Mouse (Mus musculus) retina, postnatal 7 days (tissue): ENCODE measurements around the gene Slc4a1.
A peak's percentile ranks its signal among the peaks of the same experiment; 100 is the strongest.
"Not testable (repeated sequence)": the region's sequence is repeated elsewhere in the genome, so short reads cannot be mapped to it uniquely, and the experiment has no call there.

Source experiments
- DNase-seq: peaks from one replicate; pipeline ENCODE4 v3.0.0-alpha.2; 2012; ENCODE audit warnings: low read depth, low spot score

Slc4a1 gene

DNA sequence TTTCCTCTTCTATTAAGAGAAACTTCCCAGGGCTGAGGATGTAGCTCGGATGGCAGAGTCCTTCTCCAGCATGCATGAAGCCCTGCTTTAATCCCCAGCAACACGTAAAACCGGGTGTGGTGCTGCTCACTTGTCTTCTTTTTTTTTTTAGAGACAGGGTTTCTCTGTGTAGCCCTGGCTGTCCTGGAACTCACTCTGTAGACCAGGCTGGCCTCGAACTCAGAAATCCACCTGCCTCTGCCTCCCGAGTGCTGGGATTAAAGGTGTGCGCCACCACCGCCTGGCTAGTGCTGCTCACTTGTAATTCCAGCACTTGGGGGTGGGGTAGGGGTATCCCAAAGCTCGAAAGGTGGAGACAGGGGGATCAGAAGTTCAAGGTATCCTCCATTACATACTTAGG is at the start of gene Slc4a1:
TSS of gene Slc4a1 (minus strand) at position 101 of the 400 bp plus-strand sequence.
- DNase-seq, result not testable (repeated sequence)

DNA sequence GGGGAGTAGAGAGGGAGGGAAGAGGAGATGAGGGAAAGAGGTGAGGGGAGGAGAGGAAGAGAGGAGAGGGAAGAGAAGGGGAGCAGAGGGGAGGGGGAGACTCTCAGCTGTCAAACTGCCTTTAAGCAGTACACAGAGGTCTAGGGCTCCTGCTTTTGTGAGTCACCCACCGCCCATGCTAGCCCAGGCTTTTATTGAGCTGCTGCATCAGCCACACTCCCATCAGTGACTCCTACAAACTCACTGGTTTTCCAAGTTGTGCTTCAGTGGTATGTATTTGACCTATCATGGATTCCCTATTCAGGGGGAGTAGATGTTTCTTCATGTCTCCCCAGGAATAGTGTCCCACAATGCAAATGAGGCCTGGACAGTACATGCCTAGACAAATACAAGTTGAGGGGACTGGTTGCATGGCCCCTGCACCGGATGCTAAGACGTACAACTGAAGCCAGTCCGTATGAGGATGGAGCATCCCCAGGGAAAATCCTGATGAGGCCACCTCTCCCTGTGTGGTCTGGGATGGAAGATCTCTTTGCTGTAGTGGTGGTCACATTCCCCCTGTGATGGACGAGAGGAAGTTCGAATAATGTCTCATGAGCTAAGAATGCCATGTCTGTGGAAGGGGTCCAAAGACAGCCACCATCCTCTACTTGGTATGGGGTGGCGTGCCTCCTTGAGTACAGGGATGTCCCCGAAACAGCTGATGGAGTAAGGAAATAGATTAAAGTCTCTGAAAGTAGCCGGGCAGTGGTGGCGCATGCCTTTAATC is 49.2 kb upstream of the Slc4a1 start:
- DNase-seq, result no peak

DNA sequence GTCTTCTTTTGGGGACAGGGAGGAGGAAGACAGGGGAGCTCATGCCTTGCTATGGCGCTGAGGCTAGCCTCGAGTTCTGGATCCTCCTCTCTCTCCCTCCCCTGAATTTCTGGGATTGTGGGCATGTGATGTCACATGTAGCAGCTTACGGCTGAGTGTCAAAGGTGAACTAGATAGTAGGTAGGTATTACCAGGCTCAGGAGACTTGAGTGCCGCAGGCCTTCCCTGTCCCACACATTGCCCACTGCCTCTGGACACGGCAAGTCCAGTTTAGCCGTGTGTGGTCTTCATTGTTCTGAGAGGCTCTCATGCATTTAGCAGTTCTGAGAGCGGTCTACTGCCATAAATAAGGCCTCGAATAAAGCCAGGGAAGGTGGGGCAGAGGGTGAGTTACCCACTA is 47.1 kb upstream of the Slc4a1 start:
- DNase-seq, result no peak

DNA sequence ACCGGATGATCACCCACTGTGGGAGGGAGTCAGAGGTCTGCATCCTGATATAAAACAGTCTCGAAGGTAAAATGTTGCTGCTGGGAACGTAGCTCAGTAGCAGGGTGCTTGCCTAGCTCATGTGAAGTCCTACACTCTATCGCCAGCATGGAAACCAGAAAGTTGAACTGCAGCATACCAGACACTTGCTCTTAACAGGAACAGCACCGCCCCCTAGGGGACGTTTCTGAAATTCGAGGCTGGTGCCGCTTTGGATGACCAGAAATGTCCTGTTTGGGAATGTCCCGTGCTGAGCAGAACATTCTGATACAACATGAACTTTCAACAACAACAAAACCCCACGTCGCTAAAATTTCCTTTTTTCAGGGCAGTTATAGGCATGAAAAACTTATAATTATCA is 45.7 kb upstream of the Slc4a1 start:
- DNase-seq, result peak; percentile 83

DNA sequence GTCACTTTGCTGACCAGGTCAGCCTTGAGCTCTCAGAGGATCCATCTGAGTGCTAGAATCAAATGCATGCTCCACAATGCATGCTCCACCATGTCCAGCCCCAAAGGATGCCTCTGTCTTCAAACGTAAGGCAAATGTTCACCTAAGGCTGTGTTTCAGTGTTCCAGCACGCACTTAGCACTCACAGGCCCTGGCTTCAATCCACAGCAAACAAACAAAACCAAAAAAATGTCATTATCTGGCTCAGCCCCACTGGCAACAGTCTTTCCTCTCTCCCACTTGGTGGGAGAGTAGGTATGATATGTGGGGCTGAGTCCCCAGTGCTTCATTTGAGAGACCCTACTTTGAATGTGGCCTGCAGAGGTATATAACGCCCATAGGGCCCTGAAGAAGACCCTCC is 45.1 kb upstream of the Slc4a1 start:
- no peak for DNase-seq

DNA sequence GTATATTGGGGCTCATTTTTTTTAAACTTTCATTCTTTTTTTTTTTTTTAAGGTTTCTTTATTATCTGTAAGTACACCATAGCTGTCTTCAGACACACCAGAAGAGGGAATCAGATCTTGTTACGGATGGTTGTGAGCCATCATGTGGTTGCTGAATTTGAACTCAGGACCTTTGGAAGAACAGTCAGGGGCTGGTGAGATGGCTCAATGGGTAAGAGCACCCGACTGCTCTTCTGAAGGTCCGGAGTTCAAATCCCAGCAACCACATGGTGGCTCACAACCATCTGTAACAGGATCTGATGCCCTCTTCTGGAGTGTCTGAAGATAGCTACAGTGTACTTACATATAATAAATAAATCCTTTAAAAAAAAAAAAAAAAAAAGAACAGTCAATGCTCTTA is 44.3 kb upstream of the Slc4a1 start:
- not testable (repeated sequence) for DNase-seq

DNA sequence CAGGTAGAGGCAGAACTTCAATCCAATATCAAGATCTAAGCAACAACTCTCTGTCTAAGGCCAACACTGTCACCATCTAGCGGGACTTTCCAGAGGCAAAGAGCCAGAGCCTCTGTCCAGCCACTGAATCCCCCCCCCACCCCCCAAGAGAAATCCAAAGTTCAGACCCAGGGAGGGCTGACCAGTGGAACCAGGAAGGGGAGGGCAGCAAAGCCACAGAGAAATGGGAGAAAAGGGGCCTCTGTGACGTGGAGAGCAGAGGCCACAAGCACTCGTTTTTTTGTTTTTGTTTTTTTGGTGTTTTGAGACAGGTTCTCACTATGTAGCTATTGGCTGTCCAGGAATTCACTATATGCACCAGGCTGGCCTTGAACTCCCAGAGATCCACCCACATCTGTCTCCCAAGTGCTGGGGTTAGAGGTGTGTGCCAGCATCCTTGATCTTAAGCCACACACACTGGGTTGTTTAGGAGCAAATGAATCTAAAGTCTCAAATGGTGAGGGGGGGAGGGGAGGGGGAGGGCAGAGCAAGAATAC is 43.9 kb upstream of the Slc4a1 start:
- no peak for DNase-seq

DNA sequence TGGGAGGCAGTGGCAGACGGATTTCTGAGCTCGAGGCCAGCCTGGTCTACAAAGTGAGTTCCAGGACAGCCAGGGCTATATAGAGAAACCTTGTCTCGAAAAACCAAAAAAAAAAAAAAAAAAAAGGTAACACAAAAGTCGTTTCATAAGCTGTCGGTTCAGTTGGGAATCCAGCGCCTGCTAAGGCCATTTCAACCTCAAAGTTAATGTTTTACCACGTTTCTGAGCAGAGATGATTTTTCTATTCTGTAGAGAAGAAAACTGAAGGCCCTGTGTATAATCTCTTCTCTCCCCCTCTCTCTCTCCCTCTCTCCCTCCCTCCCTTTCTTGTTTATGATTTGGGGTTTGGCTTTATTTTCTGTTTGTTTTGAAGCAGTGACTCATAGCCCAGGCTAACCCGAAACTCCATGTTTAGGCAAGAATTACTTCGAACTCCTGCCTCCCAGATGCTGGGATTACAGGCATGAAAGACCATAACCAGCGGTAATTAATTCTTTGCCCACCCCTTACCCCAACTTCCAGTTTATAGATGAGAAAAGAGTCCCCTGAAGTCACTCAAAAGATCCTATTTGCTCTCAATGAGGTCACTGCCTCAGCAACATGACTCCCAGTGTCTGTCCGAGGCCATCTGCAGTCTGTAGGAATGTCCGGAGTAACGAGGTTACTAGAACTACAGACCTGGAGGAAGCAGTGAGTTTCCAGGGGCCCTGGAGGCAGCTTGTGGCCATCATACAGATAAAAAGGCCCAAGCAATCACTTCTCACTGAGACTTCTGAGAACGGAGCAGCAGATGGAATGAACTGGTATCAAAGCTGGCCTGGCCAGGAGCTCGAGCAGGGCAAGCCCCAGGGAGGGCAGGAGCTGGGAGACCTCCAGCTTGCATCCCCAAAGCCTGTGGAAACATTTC is 43.1 kb upstream of the Slc4a1 start:
- no peak for DNase-seq

DNA sequence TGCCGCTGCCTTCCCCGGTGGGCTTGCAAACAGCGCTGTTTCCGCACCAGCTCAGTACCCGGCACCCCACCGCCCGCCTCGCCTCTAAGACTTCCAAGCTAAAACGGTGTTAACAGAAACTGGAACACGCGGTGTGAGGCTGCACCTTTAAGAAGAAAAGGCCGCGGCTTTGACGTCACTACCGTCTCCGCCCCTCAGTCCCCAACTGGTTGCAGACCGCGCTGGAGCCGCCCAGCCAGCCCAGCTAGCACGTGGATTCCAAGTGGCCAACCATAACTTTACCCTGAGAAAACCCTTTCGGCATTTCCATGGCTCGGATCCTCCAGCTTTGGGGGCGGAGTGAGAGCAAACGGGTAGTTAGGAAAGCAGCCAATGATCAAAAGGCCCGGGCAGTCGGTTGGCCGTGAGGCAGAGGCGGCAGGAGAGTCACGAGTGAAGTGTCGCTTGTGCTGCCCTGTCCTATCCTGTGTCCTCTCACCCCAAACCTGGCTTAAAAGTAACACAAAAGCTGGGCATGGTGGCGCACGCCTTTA is 42.4 kb upstream of the Slc4a1 start:
- DNase-seq, result peak; percentile 98

DNA sequence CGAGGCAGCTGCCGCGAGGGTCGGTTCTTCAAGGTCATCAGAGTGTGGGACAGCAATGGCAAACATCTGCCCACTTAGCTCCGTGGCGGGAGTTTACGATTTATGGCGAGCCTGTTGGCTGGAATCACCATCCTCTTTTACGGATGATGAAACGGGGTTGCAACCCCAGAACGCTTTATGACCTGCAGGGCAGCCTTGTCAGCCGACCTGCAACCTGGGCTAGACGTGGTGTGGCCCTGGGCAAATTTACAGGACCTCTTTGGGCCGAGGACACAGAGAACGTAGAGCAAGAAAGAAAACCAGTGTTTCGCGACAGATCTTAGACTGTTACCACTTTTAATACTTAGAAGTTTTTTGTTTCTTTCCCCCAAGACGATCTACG is 41.8 kb upstream of the Slc4a1 start, which contains the start of gene Slc25a39:
TSS of gene Slc25a39 (minus strand) at position 113 of the 382 bp plus-strand sequence.
- DNase-seq, result no peak

DNA sequence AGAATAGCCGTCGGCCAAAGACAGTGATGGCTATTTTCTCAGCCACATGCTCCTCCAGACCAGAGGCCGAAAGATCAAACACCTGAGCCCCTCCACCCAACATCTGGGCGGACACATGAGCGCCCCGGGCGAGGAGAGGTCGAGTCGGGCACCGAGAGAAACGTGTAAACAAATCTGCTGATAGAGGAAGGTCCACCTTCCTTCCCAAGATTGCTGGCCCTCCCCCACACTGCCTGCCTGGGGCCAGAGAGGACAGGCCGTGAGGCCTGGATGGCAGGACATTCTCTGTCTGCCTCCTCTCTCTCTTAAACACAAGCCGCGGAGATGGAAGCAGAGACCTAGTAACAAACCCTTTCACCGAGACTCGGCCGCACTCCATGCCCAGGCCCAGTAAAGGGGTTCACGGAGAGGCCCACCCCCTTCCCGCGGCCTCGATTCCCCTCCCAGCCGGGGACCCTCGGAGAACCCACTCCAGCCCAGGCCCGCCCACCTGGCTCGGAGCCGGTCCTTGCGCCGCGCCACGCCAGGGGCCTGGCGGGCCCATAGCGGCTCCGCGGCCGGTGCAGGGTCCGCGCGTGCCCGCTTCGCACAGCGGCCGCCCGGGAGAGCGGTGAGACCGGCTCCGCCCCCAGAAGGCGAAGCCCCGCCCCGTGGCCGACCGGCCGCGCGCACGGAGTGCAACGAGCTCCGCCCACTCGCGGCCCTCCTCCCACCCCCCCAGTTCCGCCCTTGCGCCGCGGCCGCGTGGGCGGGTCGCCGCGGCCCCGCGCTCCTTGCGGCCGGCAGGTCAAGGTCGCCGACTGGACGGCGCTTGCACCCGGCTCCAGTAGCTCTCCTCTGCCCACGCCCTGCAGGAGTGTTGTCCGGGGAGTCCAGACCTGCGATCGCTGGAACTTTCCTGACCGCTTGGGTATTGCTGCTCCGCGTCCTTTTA is 41.2 kb upstream of the Slc4a1 start:
- peak; percentile 85 for DNase-seq

DNA sequence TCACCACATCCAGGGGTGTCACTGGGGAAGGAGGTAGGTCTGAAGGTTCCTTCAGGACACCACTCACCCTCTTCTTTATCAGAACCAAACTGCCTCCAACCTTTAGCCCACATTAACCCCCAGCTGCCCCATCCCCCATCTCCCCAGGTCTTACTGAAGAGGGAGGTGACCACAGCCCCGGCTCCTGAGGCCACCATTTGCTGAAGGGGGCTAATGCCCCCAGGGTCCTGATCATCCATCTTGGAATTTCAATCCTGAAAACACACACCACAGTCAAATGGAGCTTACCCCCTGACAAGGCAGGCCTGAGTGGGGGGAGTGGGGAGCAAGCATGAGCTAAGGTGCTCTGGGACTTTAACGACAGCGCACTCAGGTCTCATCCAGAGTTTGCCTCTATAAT is 40.4 kb upstream of the Slc4a1 start:
- no peak for DNase-seq

DNA sequence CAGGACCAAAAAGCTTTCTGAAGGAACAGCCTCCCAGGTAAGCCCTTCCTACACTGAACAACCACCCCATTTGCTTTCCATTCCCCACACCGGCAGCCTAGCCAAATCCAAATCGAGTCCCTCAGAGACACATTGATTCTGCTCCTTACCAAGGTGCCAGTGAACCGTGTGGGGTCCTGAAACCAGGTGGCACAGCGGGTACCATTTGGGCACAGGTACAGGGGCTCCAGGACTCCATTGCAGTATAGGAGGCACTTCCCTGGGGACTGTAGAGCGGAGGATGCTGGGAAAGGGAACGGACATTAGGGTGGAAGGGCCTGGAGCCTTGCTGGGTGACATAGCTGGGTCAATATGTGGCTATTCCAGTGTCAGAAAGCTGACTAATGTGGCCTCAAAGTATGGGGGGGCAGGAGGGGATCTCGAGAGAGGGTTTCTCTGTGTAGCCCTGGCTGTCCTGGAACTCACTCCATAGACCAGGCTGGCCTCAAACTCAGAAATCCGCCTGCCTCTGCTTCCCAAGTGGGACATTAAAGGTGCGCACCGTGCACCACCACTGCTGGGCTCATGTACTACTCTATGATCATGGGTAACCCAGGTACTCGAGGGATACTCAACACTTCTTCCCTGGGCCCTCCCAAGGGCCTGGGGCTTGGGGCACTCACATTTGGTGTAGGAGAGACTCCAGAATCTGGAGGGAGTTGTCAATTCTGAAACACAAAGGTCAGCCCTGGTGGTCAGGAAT is 39.7 kb upstream of the Slc4a1 start:
- DNase-seq, result no peak

DNA sequence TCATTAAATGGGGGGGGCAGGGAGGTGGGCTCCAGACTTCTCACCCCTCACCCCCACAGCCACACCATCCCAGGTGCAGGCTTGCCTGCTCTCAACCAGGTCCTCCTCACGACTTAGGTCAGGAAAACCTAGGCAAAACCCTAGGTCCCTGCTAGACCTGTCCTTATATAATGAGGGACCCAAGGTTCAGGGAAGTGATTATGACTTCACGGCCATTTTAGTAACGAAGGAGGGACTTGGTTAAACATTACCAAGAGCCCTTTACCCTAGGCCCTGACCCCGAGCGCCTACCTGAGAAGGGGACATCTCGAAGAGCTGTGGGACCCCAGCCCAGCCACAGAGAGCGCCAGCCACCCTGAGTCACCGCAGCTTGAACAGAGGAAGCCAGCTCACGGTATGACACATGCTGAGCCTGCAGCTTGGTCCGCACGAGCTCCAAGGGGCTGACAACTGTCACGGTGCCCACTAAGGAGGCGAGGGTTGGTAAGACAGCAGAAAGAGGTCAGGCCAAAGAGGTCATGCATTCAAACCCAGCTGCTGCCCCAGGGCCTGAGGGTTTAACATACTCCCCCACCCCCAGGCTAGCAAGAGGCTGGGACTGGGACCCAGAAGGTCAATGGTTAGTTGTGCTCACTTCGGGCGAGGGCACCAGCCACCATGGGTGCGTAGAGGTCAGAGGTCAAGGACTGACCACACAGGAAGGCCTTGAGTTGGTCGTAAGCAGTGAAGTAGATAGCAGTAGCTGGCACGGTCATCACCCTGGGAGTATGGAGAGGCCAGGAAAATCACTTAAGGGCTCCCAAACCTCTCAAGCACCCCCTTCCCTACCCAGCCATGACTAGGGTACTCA is 38.4 kb upstream of the Slc4a1 start:
- no peak for DNase-seq

DNA sequence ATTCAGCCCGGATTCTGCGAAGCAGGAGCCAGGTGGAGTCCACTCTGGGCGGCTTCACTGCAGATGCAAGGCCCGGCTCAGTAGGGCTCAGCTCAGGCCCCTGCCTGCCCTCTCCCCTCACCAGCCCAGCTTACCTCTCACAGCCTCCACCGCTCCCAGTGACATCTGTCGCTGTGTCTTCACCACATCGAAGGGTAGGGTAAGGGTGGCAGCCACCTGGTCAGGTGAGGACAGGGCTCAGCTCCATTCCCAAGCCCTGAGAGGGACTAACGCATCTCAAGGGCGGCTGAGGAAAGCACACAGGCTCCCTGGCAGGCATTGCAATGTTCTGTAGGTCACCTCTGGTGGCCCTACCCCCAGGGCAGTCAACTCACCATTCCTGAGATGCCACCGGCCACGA is 37.7 kb upstream of the Slc4a1 start:
- DNase-seq, result no peak

DNA sequence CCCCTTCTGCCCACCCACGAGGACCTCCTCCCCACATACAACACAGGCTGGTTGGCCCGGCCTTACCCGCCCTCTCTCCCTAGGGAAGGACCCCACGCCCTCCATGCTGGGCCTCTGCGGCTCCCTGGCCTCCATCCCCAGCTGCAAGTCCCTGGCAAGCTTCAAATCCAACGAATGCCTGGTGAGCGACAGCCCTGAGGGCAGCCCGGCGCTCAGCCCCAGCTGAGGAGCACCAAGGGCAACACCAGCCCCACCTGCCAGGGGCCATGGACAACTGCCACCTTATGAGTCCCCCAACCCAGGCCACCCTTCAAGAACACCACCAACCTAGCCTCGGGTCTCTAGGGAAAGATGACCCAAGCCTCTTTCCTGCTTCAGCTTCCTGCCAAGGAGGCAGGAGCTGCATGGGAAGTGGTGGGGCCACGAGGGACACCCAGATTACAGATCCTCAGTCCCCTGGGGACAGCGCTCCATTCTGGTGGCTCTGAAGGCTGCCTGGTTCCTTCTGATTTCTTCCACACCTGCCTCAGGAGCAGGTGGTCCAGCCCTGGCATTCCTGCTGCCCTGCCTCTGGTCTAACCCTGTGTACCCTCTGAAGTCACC is 36.0 kb upstream of the Slc4a1 start:
- DNase-seq, result no peak

DNA sequence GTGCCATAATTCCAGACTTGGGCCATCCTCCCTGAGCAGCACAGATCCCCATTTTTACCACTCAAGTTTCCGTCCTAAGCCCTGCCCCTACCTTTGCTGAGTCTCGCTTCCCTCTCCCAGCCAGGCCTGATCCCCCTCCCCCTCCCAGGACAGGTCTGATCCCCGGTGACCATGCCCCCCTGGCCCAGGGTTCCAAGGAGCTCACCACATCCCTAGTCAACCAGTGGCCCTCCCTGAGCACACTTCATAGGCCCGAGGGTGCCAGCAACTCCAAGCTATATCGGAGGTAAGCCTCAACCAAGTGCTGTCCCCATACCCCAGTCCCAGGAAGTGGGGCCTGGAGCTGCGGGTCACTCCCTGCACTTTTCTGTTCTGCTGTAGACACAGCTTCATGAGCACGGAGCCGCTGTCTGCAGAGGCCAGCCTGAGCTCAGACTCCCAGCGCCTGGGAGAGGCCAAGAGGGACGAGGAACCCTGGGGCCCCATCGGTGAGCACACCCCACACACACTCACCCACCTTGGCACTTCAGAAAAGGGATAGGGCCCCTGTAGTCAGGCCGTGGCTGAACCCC is 34.6 kb upstream of the Slc4a1 start:
- no peak for DNase-seq

DNA sequence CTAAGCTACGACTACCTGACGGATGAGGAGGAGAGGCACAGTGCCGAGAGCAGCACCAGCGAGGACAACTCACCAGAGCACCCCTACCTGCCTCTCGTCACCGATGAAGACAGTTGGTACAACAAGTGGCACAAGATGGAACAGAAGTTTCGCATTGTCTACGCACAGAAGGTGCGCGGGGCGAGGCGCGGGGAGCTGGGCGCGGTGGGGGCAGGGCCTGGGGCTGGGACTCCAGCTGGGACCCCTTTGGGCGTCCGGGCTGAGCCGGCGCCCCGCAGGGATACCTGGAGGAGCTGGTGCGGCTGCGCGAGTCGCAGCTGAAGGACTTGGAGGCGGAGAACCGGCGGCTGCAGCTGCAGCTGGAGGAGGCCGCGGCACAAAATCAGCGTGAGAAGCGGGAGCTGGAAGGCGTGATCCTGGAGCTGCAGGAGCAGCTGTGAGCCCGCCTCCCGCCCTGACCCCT is 33.6 kb upstream of the Slc4a1 start:
- DNase-seq, result no peak

DNA sequence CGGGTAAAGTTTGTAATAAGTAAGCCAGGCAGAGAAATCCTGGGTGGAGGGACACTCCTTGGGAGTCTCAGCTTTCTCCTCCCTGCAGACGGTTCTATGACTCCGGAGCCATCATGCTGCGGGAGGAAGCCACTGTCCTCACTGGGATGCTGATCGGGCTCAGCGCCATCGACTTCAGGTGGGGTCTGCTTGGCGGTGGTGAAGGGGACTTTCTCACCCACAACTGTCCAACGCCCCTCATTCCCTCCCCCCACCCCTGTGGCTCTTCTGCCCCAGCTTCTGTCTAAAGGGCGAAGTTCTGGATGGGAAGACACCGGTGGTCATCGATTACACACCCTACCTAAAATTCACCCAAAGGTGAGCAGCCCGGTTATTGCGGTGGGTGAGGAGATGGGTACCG is 33.1 kb upstream of the Slc4a1 start:
- DNase-seq, result no peak
